Mouse (Mus musculus): ENCODE data around the gene Sept10.

DNA sequence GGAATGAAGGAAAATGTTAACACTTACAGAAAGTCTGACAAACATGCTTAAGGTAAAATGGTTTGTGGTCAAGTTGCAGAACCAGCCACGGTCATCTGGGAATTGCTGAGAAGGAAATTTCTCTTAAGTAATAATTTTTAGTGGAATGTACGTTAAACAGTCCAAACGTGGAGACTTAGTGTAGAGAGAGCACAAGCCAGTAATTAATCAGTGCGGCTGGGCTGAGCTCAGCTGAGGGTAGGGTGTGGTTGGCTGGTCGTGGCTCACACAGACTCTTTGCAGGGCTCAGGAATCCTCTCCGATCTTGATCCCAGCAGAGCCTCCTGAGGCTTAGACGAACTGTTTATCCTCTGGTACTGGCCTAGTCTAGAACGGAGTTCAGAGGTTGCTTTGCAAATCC, 30.7 kb upstream of the Sept10 start:
- TF ChIP-seq CTCF (IDR thresholded peaks at IDR 0.05; ENCODE audit: low read depth) (no peak), EP300 (IDR thresholded peaks at IDR 0.05; ENCODE audit: low read depth) (no peak)

Measured in liver, postnatal 0 days (tissue).